Mouse (Mus musculus): ENCODE data around the gene Fam169b. TPM values are rescaled to one million over a fixed set of nuclear protein-coding genes. Genes with fewer than 3 reads are reported as not detected.
"Not testable (repeated sequence)": the region's sequence is repeated elsewhere in the genome, so short reads cannot be mapped to it uniquely, and the experiment has no call there.

Fam169b gene
- total RNA-seq, 2 experiments from 2014 or later = 0.08 TPM; not detected in 1

GRCm38 (mm10) chr7:68281341-68281740 lies 7.7 kb downstream of the Fam169b start:
- Histone ChIP-seq H3K4me3 (no peak overlapping the region), H3K27ac (no peak overlapping the region)
- no peak for TF ChIP-seq CTCF (IDR thresholded peaks at IDR 0.05)
- intact Hi-C loops (cut with DNase I) = no loop called here
- DNase-seq = no peak

- DNase-seq = no peak
- intact Hi-C loops (cut with DNase I) = no loop called here
- no peak overlapping the region for H3K27ac ChIP-seq
- TF ChIP-seq CTCF (IDR thresholded peaks at IDR 0.05) = no peak
- H3K4me3 ChIP-seq = no peak overlapping the region
Measured at GRCm38 (mm10) chr7:68282304-68283132, 8.9 kb downstream of the Fam169b start.

- intact Hi-C loops (cut with DNase I); DNase-seq; H3K4me3 ChIP-seq; H3K27ac ChIP-seq: not testable (repeated sequence)
Measured at GRCm38 (mm10) chr7:68283133-68283520, 9.5 kb downstream of the Fam169b start.

GRCm38 (mm10) chr7:68283776-68284175 lies 10.1 kb downstream of the Fam169b start:
- no peak overlapping the region for H3K4me3 ChIP-seq
- peak overlapping the region; percentile 16; the same call in 1 of the 2 replicates for H3K27ac ChIP-seq
- DNase-seq = no peak
- intact Hi-C loops (cut with DNase I) = no loop called here
- no peak for TF ChIP-seq CTCF (IDR thresholded peaks at IDR 0.05)

GRCm38 (mm10) chr7:68285851-68286298 lies 12.2 kb downstream of the Fam169b start:
- no peak for DNase-seq
- no peak overlapping the region for H3K27ac ChIP-seq
- no peak overlapping the region for H3K4me3 ChIP-seq
- TF ChIP-seq CTCF (IDR thresholded peaks at IDR 0.05) = no peak
- intact Hi-C loops (cut with DNase I) = no loop called here

GRCm38 (mm10) chr7:68286526-68287481 lies 13.2 kb downstream of the Fam169b start:
- H3K27ac ChIP-seq = no peak overlapping the region; the same call in 1 of the 2 replicates
- TF ChIP-seq CTCF (IDR thresholded peaks at IDR 0.05) = no peak
- DNase-seq = no peak
- intact Hi-C loops (cut with DNase I) = no loop called here
- no peak overlapping the region for H3K4me3 ChIP-seq

GRCm38 (mm10) chr7:68287582-68287981 lies 13.9 kb downstream of the Fam169b start:
- TF ChIP-seq CTCF (IDR thresholded peaks at IDR 0.05) = no peak
- intact Hi-C loops (cut with DNase I) = no loop called here

GRCm38 (mm10) chr7:68288000-68288399 lies 14.4 kb downstream of the Fam169b start:
- H3K4me3 ChIP-seq; DNase-seq; H3K27ac ChIP-seq; intact Hi-C loops (cut with DNase I): not testable (repeated sequence)

More at GRCm38 (mm10) chr7:68287582-68287981, 13.9 kb downstream of the Fam169b start:
- Histone ChIP-seq H3K4me3 (no peak overlapping the region), H3K27ac (no peak overlapping the region)
- DNase-seq = no peak

GRCm38 (mm10) chr7:68289081-68289480 lies 15.4 kb downstream of the Fam169b start:
- intact Hi-C loops (cut with DNase I) = no loop called here
- H3K27ac ChIP-seq = no peak overlapping the region
- H3K4me3 ChIP-seq = no peak overlapping the region
- DNase-seq = no peak
- no peak for TF ChIP-seq CTCF (IDR thresholded peaks at IDR 0.05)

- TF ChIP-seq CTCF (IDR thresholded peaks at IDR 0.05) = no peak
- no peak for DNase-seq
- no peak overlapping the region for H3K4me3 ChIP-seq
- intact Hi-C loops (cut with DNase I) = no loop called here
- no peak overlapping the region for H3K27ac ChIP-seq
Measured at GRCm38 (mm10) chr7:68291603-68292002, 18.0 kb downstream of the Fam169b start.

- no peak for TF ChIP-seq CTCF (IDR thresholded peaks at IDR 0.05)
- no peak for DNase-seq
- 0 out of 2 replicates have a peak overlapping the region, but pooled peaks have one; percentile 13 for H3K4me3 ChIP-seq
- H3K27ac ChIP-seq = peak overlapping the region; percentile 9
- intact Hi-C loops (cut with DNase I) = no loop called here
Measured at GRCm38 (mm10) chr7:68293997-68294789, 20.6 kb downstream of the Fam169b start.

GRCm38 (mm10) chr7:68296487-68296886 lies 22.8 kb downstream of the Fam169b start:
- DNase-seq = no peak
- intact Hi-C loops (cut with DNase I) = no loop called here
- no peak for TF ChIP-seq CTCF (IDR thresholded peaks at IDR 0.05)

More at GRCm38 (mm10) chr7:68296487-68296886, 22.8 kb downstream of the Fam169b start:
- H3K4me3 ChIP-seq = no peak overlapping the region
- no peak overlapping the region for H3K27ac ChIP-seq

Measured in gastrocnemius, adult 2 months (tissue).